Mouse (Mus musculus): Measurements from ENCODE around the gene Smagp.

- no peak for TF ChIP-seq CTCF (IDR thresholded peaks at IDR 0.05; ENCODE audit: insufficient read depth, low read length)
- no peak for TF ChIP-seq POLR2A (IDR thresholded peaks at IDR 0.05; ENCODE audit: borderline replicate concordance, extremely low read depth, low read depth, low read length)
These were observed 28.1 kb upstream of the Smagp start for GRCm38 (mm10) chr15:100664813-100665274.
